Mouse (Mus musculus) T-cell, adult 66 days (primary cell): Measurements from ENCODE around the gene Vmn1r119. TPM values are rescaled to one million over a fixed set of nuclear protein-coding genes. Genes with fewer than 3 reads are reported as not detected.

ENCODE experiments used
- total RNA-seq, 2 experiments: library from RNA; stranded (reverse); gene quantifications; 3 replicates in 1 of 2; 4 replicates in 1 of 2; pipeline ENCODE4 v1.2.4; 2023

Vmn1r119 gene
- total RNA-seq, result not detected

GRCm38 (mm10) chr7:21012355-21012754, at the start of gene Vmn1r119:
TSS of gene Vmn1r119 (minus strand) at chr7:21012455.

DNA sequence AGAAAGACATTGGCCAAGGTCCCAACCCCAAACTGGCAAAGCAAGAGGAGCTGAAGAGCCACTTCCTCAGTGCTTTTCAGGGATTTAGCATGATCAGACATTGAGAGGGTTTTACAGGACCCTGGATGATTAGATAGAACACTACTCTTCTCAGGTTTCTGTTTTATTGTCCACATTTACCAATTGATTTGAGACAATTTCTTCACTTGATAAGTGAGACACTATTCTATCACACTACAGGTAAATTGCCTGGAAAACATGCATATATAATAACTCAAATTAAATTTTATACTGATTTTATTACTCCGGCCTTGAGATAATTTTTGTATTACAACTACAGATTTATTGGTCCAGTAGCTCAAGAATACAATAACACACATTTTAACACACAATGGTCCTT, 41.4 kb upstream of the Vmn1r119 start, which contains the start of gene Vmn1r120:
Vmn1r120 (minus strand) TSS at position 101 of the 400 bp plus-strand sequence.

Other genes with a start within 250 kb of the Vmn1r119 start
- not detected for gene Vmn1r112, start 241.3 kb downstream of the Vmn1r119 start, total RNA-seq
- gene Vmn1r113, start 225.2 kb downstream of the Vmn1r119 start, total RNA-seq, result not detected
- gene Vmn1r114, start 200.3 kb downstream of the Vmn1r119 start, total RNA-seq, result not detected
- not detected for gene Vmn1r115, start 167.5 kb downstream of the Vmn1r119 start, total RNA-seq
- not detected for gene Vmn1r116, start 140.2 kb downstream of the Vmn1r119 start, total RNA-seq
- not detected for gene Vmn1r117, start 128.3 kb downstream of the Vmn1r119 start, total RNA-seq
- not detected for gene Vmn1r118, start 100.1 kb downstream of the Vmn1r119 start, total RNA-seq
- gene Vmn1r120, start 41.3 kb upstream of the Vmn1r119 start, total RNA-seq, result not detected
- gene Vmn1r121, start 86.1 kb upstream of the Vmn1r119 start, total RNA-seq, result not detected
- not detected for gene Vmn1r122, start 121.7 kb upstream of the Vmn1r119 start, total RNA-seq
- gene Vmn1r123, start 149.7 kb upstream of the Vmn1r119 start, total RNA-seq, result not detected
- not detected for gene Gm5157, start 178.0 kb upstream of the Vmn1r119 start, total RNA-seq
- not detected for gene Vmn1r124, start 248.2 kb upstream of the Vmn1r119 start, total RNA-seq